Mouse (Mus musculus) liver, embryonic 16.5 days (tissue): ENCODE measurements around the gene Fmo9. TPM values are rescaled to one million over a fixed set of nuclear protein-coding genes. Genes with fewer than 3 reads are reported as not detected.

Experiments used
- microRNA-seq: library from miRNA; unstranded; fragments of <30 nt; microRNA quantifications from one replicate; pipeline ENCODE4, GENCODE M21; 2016
- polyA plus RNA-seq: library from polyadenylated mRNA; unstranded; fragments of >200 nt; fragmentation: Nextera tagmentation; extraction: Ambion mirVana; gene quantifications from 2 replicates; pipeline ENCODE4 v1.2.1, GENCODE M21; 2015

Gene Fmo9
- polyA plus RNA-seq, 1 experiment from 2014 or later = not detected

Small RNA genes lying within 50 kb of the gene (microRNA-seq; reads per million reads assigned to microRNA genes)
- gene Gm22992 = not detected

Other genes with a start within 250 kb of the Fmo9 start
- not detected in 2 replicates for gene Gm4846, start 184.3 kb downstream of the Fmo9 start, polyA plus RNA-seq
- not detected in 2 replicates for gene Gm4847, start 34.2 kb downstream of the Fmo9 start, polyA plus RNA-seq